Mouse (Mus musculus) adrenal gland, postnatal 4 days (tissue): ENCODE data around the gene Il5. TPM values are rescaled to one million over a fixed set of nuclear protein-coding genes. Genes with fewer than 3 reads are reported as not detected.
"Not testable (repeated sequence)": the region's sequence is repeated elsewhere in the genome, so short reads cannot be mapped to it uniquely, and the experiment has no call there.

Experiments used
- DNase-seq, 2 experiments: peaks; one replicate each; pipeline ENCODE4 v3.0.0; 2021 to 2022; ENCODE audit warnings: low spot score in 2 of 2, mixed read lengths in 2 of 2
- total RNA-seq, 2 experiments: library from RNA; stranded (reverse); gene quantifications; 2 replicates each; pipeline ENCODE4 v1.2.3; 2021

Gene Il5
- total RNA-seq, 2 experiments from 2014 or later = not detected

DNA sequence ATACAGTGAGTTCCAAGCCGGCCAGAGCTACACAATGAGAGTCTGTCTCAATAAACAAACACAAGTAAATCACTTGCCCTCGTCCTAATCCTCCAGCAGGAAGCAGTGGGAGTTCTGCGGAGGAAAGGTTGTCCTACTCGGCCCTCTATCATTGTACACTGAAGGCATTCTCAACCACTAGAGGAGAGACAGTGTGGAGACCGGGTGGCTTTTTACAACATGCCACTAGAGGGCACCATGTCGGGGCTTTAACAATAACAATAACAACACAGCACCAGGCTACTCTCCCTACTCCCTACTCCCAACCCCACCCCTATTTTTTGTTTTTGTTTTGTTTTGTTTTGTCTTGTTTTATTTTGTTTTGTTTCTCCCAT lies 17.0 kb downstream of the Il5 start:
- peak in 1 of 2 experiments; percentile 31 for DNase-seq

DNA sequence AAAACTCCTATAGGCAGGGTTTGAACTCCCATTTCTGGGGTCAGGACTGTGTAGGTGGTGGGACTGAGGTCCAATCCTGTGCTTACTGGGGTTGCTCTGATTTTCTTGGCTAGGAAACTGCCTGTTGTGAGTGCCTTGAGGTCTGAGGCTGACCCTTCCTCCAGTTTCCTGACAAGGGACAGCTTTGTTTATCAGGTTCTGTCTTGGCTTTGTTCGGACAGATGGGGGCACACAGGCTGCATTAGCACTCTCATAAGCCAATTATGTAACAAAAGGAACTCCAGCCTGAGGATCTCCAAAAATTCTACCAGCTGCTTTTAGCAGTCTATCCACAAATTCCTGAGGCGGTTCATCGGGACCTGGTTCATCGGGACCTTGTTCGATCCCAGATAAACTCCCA lies 21.8 kb downstream of the Il5 start:
- no peak for DNase-seq

DNA sequence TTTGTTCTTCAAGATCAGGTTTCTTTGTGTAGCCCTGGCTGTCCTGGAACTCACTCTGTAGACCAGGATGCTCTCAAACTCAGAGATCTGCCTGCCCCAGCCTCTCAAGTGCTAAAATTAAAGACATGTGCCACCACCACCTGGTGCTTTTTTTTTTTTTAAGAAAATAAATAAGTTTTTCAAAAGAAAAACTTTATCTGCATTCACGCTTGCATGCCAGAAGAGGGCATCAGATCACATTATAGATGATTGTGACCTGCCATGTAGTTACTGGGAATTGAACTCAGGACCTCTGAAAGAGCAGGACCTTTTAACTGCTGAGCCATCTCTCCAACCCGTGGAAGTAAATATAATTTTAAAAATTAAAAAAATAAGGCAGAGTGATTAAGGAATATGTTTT lies 24.7 kb downstream of the Il5 start:
- DNase-seq = no peak

DNA sequence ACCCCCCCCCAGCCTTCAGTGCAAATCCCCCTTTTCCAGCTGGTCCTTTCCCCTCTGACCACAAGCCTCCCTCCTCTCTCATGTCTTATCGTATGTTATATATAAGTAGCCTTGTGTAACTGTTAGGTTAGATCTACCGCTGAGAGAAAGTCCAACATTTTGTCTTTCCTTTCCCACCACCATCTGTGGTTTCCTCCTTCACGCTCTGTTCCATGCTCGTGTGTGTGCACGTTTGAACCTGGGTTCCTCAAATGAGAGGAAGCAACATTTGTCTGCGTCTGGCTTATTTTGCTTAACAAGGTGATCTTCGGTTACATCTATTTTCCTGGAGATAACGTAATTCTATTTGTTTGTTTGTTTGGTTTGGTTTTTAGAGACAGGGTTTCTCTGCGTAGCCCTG lies 27.4 kb downstream of the Il5 start:
- DNase-seq = no peak

DNA sequence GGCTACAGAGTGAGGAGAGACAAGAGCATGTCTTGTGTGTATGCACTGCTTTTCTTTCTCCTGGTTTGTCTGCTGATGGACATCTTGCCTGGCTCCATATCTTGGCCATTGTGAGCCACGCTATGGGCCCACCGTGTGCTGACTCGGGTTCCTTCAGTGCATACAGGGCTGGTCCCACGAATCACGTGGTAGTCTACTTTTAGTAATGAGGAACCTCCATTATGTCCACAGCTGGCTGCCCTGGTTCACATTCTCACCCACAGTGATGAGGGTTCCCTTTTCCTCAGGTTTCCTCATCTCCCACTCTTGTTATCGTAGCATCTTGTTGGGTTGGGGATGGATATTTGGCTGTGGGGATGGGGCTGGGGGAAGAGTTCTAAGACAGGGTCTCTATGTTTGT lies 28.0 kb downstream of the Il5 start:
- no peak for DNase-seq

DNA sequence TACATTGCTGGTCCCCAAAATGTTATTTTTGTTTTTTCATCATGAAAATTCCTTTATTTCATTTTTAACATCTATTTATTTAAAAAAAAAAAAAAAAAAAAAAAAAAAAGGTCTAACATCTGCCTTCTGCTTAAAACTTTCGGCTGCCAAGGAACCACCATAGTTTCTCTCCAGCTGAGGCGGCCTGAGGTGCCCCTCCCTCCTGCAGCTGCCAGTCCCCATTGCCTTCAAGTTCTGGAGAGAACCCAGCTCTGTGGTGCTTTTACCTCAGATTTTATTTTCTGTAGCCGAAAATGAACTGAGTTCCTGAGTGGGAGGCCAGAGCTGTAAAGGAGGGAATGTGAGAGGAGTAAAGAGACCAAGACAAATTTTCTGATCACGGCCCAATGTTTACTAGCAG lies 28.7 kb downstream of the Il5 start:
- no peak for DNase-seq

DNA sequence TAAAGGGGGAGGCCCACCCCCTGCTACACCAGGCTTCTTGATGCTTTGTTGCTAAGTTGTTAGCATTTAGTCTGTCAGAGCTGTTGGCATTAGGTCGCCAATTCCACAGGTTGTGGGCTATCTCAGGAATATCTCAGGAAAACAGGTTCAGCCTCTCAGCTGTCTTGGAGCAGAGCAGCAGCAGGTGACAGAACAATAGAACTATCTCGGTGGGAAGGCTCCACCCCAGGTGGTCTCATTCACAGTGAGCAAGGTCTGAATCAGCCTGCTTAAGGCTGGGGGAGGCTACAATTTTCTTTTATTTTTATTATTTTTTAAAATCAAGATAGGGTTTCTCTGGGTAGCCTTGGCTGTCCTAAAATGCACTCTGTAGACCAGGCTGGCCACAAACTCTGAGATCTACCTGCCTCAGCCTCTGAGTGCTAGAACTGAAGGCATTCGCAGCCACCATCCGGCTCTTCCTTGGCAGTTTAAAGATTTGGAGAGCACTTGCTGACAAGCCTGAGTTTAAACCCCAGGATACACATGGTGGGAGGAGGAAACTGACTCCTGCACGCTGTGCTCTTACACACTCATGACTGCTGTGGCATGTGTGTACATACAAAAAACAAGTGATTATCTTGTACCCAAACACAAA lies 29.2 kb downstream of the Il5 start:
- DNase-seq = no peak

DNA sequence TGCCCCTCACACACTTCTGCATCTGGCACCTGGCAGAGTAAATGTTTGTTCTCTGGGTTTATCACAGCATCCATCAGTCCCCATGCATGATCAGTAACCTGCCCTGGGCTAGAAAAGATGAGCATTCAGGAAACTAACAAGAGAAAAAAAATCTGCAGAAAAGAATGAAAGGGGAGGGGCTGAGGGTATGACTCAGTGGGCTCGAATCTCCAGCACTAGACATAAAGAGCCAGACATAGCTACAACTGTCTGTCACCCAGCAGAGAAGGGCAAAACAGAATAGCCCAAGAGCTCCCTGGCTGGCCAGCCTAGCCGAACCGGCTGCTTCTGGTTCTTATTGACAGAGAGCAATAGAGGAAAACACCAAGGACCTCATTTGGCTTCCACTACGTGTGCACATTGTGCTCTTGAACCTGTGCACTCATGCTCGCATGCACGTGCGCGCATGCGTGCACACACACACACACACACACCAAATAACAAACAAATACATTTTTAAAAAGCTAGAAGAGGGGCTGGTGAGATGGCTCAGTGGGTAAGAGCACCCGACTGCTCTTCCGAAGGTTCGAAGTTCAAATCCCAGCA lies 34.5 kb downstream of the Il5 start:
- DNase-seq = no peak

DNA sequence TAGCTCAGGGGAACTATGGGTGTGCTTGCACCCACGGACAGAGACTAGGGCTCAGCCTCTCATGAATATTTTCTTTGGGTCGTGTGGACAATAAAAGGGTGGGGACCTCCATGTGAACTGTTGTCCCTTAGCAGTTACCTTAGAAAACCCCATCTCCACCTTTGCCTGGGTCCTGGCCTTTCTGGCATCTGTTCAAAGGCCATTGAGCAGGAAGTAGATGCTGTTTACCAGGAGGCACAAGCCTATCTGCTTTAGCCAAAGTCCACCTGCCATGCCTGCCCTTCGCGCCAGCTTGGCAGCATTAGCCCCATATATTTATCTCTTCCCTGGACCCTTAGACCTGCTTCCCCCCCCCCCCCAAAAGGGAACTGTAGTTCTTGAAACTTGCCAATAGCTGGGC lies 37.0 kb downstream of the Il5 start:
- DNase-seq = no peak

DNA sequence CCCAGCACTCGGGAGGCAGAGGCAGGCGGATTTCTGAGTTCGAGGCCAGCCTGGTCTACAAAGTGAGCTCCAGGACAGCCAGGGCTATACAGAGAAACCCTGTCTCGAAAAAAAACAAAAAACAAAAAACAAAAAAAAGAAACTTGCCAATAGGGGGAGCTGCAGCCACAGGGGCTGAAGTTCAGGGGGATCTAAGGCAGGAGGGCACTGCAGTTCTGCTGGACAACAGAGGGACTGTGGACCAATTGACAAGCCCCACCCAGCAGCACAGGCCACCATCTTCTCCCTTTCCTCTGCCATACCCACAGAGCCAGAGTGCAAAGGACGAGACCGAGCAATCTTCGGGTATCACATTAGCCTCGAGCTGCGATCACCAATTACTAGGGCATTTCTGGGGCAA lies 37.4 kb downstream of the Il5 start:
- DNase-seq = not testable (repeated sequence)

DNA sequence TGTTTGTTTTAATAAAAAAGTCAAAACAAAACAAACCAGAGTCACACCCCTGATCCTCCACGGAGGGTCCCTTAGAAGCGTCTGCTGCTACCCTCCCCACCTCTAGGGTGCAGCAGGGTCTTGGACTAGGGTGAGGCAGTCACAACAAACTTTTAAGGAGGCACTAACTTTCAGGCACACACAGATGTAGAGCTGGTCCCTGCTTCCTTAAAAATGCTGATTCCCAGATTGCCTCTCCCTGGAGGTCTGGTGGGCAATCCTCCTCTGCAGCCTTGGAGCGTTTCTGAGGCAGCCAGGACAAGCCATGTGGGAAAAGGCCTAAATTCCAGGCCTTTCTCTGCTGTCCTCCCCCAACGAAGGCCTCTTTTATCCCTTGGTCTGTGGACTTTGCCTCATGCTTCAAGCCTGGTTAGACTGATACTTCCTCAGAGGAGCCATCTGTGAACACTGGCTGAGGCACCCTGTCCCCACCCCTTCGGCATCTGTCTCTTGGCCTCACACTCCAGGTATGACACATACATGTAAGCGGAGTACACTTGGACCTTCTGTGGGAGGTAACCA lies 38.3 kb downstream of the Il5 start:
- DNase-seq = no peak

DNA sequence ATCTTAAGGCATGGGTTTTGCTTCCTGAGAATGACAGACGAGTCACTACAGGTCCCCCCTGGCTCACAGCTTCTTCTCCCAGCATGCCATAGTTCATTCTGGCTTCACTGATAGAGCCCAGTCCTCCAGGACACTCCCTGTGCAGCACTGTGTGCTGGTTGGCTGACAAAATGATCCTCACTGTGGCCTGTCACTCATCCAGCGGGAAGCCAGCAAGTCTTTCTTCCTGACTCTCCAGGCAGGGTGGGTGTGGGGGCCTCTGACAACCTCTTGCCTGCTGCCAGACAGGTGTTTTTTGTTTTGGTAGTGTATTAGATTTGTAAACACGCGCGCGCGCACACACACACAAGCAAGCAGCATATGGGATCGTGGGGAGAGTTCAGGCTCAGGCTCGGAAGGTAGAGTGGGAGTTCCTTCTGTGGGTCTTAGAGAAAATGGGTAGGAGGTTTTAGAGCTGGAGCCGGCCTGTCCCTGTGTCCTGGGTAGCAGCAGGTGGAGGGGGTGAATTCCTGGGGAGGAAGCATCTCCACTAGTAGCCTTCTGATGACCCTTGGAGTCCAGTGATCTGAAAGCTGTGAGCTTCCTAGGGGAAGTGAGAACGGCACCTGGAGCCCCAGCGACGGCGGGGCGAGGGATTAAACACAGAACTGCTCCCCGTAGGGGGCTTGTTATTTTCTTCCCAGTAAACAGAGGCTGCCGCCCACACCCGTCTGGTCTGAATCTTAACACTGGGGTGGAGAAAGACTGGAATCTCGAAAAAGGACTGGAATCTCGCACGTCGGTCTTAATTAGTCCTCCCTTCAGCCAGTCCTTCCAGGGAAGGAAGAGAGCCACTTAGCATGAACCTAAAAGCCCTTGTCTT lies 39.2 kb downstream of the Il5 start:
- DNase-seq = no peak

DNA sequence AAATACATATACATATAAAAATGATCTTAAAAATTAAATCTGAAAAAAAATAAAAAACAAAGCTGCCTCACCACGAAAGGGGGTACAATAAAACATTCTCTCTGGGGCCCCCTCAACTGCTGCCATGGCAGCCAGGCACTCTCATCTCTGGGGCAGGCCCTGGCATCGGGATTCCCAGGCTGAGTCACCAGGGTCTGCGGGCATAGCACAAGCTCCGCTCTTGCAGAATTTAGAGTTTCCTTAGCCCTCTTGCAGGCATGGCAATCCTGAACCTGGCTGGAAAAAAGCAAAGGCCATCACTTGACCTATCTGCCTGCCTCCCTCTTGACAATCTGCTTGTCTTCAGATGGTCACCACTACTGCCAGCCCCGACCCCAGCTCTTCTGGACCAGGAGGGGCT lies 40.7 kb downstream of the Il5 start:
- DNase-seq = no peak

DNA sequence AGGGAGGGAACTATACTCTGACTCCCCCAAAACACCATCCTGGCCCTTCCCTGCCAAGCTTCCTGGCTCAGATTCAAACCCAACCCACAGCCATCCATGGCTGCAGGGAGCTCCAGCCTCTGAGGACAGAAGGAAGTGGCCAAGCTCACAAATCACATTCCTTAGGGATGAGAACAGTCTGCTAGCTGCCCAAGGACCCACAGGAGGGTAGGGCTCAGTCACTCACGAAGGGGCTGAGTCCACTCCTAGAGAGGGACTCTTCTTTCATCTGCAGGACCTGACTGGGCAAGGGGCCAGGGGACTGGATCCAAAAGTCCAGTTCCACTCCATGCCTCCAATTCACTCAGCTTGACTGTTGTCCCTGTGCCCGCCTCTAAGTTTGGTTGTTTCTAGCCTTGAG lies 41.2 kb downstream of the Il5 start:
- DNase-seq = peak; percentile 51 to 74

DNA sequence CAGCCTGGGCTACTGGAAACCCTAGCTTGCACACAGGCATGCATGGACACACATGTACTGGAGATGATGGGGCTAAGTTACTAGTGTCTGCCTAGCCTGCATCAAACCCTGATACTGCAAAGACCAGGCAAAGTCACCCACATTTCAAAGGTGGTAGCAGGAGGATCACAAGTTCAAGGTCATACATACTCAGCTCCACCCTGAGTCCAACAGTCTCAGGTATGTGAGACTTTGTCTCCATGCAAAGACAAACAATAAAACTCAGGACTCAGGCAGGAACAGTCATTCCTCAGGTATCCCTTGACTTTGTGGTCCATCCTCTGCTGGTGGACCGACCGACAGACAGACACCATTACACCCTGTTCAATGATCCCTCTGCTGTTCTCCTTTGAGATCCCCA lies 41.8 kb downstream of the Il5 start:
- DNase-seq = no peak

DNA sequence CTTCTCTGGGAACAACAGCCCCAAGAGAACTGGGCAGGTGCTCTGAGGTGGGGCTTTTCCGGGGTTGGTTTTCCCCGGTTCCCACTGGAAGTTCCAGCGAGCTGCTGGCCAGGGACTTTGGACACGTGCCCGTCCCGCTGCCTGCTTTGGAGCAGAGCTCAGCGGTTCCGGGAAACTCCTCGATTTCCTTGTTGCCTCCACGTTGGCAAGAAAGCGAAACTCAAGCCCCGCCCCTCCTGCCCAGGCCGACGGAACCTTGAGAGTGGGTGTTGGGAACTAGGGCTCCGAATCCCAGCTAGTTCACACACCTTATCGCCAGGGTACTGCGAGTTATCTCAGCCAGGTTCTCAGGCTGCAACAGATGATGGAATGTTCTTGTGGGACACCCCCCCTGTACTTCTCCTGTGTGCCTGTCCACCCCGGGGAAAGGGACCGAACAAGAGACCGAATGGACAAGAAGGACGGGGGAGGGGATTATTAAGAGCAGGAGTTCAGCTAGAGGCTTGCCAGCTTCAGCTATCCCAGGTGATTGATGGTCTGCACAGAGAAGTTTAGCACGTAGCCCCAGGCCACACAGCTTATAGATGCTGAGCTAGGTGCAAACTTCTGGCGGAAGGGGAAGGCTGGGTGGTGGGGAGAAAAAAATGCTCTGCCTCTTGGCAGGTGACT lies 42.4 kb downstream of the Il5 start:
- peak; percentile 64 to 85 for DNase-seq

DNA sequence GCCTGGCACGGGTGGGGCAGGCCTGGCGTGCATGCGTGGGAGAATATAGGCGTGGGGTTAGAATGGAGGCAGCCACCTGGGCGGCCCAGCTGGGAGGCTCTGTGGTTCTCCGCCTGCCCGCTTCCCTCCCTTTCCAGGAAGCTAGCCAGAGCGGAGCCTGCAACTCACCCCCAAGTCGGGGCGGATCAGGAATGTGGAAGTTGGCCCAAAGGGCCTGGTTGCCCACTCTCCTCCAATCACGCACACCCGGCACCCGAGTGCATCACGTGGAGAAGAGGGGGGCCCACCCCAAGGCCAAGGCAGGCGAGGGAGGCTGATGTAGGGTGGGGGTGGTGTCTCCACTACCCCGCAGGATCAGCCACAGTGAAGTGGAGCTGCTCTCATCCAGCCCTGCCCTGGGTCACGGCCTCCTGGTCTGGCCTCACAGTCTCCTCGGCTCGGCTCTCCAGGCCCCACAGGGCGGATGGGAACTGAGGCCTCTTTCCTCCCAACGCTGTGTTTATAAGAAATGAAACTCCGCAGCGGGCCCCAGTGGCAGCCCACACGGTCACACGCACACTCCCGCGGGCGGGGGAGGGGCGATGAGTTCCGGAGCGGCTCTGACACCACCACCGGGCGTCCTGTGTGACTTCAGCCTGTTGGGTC lies 43.0 kb downstream of the Il5 start:
- peak; percentile 59 to 86 for DNase-seq

DNA sequence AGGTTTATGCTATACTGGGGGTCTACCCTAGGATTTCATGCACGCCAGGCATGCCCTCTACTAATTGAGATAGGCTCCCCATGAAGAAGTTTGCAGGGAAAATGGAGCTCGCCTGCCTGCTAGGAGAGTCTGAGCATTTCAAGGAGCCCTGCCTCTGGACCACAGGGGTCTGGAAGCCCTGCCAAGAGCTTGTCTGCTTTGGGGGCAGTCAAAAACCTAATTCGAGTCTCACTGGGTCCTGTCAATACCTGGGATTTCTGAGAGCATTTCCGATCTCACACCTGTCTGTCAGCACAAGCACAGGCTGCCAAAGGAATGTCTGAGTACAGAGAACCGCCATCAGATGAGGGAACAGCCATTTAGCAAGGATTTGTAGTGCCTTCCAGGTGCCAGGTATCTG lies 44.0 kb downstream of the Il5 start:
- no peak for DNase-seq

DNA sequence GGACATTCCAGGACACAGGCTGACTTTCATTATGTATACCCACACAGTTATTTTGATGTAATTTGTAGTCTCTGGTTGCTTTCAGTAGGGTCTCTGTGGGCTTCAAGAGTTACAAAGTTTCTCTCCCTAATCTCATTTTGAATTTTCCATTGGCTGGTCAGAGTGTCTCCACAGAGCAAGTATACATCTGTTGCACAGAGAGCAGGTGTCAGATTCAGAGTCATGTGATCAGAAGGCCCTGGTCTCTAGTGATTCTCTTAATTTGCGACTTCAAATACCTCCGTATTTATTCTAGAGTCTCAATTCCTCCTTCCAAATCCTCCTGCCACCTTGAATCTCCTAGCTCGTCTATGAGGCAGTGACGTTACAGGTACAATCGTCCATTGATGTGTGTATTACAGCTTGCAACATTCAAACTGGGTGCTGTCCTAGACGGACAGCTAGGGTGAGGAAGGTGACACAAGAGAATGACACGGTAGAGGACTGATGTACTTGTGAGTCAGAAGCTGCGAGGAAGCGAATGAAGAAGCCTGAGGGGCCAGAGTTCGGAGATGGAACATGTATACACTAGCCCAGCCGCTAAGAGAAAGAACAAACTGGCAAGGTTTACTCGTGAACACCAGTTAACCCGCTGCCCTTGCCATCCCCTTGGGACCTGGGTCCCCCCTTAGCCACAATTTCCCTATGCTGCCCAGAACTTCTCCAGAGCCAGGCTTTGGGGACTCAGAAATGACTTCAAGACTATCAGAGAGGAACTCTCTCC lies 48.0 kb downstream of the Il5 start:
- DNase-seq = no peak

DNA sequence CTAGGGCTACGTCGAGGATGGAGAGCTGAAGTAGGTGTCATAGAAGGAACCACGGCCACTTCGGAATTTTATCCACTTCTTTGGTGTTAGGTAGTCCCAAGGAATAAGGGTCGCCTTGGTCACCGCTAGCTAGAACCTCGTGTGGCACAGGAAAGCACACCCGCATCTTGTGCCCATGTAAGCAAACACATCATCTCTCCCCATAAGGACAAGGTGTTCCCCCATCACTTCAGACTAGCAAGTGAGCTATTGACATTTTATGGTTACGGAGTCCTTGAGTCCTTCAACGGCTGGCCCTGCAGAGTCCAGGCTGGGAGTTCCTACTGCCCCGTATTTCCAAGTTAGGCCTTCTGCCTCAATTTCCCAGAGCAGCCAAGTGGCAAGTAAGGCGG lies 48.6 kb downstream of the Il5 start:
- DNase-seq = no peak

DNA sequence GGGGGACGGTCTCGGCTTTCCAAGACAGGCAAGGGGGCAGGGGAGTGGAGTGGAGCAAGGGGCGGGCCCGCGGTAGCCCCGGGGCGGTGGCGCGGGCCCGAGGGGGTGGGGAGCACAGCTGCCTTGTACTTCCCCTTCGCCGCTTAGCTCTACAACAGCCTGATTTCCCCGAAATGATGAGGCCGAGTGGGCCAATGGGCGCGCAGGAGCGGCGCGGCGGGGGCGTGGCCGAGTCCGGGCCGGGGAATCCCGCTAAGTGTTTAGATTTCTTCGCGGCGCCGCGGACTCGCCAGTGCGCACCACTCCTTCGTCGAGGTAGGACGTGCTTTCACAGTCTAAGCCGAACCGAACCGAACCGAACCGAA lies 49.1 kb downstream of the Il5 start, which contains the start of gene Irf1:
TSS of gene Irf1 (plus strand) at position 255 of the 365 bp plus-strand sequence.
- peak; percentile 87 to 90 for DNase-seq
